Mouse (Mus musculus) kidney, postnatal 0 days (tissue): ENCODE results near the gene Sycn. TPM values are rescaled to one million over a fixed set of nuclear protein-coding genes. Genes with fewer than 3 reads are reported as not detected.

Experiments
- ATAC-seq: fragments of 200-750 bp; cut with Nextera tagmentation; replicated peaks from 2 replicates; pipeline ENCODE4 v1.8.0; 2017; ENCODE audit warnings: low read depth, moderate number of reproducible peaks, moderate TSS enrichment, moderate library complexity; ENCODE audit not compliant: low FRiP score
- DNase-seq: peaks from one replicate; pipeline ENCODE4 v3.0.0-alpha.2; 2016; ENCODE audit warnings: low spot score
- H3K27ac ChIP-seq: fragments of 300-500 bp; sonication (generic); 2 replicates; pipeline ENCODE4 v1.5.1; 2014; ENCODE audit warnings: mild to moderate bottlenecking
- H3K27me3 ChIP-seq: fragments of 300-500 bp; sonication (generic); 2 replicates; pipeline ENCODE4 v1.6.1; 2014; ENCODE audit warnings: low read length, mixed read lengths; ENCODE audit not compliant: insufficient read depth
- H3K36me3 ChIP-seq: fragments of 300-500 bp; sonication (generic); 2 replicates; pipeline ENCODE4 v1.6.1; 2014; ENCODE audit warnings: low read length, mixed read lengths; ENCODE audit not compliant: insufficient read depth
- H3K4me1 ChIP-seq: fragments of 300-500 bp; sonication (generic); replicated peaks from 2 replicates; pipeline ENCODE4 v1.6.1; 2014; ENCODE audit warnings: antibody characterized with exemption, low read length, mixed read lengths; ENCODE audit not compliant: insufficient read depth
- H3K4me2 ChIP-seq: fragments of 300-500 bp; sonication (generic); 2 replicates; pipeline ENCODE4 v1.6.1; 2014; ENCODE audit warnings: mild to moderate bottlenecking, low read length, moderate library complexity, mixed read lengths
- H3K4me3 ChIP-seq: fragments of 300-500 bp; sonication (generic); replicated peaks from 2 replicates; pipeline ENCODE4 v1.5.1; 2014; ENCODE audit warnings: low read depth, low read length
- H3K9ac ChIP-seq: fragments of 300-500 bp; sonication (generic); 2 replicates; pipeline ENCODE4 v1.6.1; 2014; ENCODE audit warnings: low read depth, low read length
- H3K9me3 ChIP-seq: fragments of 300-500 bp; sonication (generic); replicated peaks from 2 replicates; pipeline ENCODE4 v1.6.1; 2016; ENCODE audit warnings: low read length, inconsistent platforms, mixed read lengths
- CTCF ChIP-seq: IDR thresholded peaks from 2 replicates; pipeline ENCODE4 v1.5.1; 2016; ENCODE audit warnings: antibody characterized with exemption, low read depth, mild to moderate bottlenecking, moderate library complexity
- whole genome bisulfite sequencing: fragments of 180-500 bp; shearing (Covaris S2); extraction: QIAGEN DNeasy Blood & Tissue Kit; methylation state at CpG from one replicate; pipeline ENCODE4 v1.1.7; 2014; 5-methylcytosine and 5-hydroxymethylcytosine counted together
- polyA plus RNA-seq: library from polyadenylated mRNA; unstranded; fragments of >200 nt; fragmentation: Nextera tagmentation; extraction: Ambion mirVana; gene quantifications from 2 replicates; pipeline ENCODE4 v1.2.1, GENCODE M21; 2015

Sycn gene
- polyA plus RNA-seq, 1 experiment from 2014 or later: 0.45 TPM

DNA sequence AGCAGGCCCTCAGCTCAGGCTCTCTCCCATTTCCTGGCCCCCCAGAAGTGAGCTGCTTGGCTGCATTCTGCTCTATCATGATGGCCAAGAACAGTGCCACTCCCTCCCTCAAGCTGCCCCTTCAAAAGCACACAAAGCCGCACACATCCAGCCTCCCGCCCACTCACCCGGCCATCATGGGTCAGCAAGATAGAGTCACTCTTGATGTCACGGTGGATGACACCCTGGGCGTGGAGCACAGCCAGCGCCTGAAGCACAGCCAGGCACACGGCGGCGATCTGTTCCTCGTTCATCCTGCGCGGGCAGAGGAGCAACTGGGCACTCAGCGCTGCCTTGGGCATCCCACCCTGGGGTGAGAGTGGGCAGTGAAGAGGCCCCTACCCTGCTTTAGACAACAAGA is 21.7 kb downstream of the Sycn start:
- no peak overlapping the region for H3K9ac ChIP-seq

DNA sequence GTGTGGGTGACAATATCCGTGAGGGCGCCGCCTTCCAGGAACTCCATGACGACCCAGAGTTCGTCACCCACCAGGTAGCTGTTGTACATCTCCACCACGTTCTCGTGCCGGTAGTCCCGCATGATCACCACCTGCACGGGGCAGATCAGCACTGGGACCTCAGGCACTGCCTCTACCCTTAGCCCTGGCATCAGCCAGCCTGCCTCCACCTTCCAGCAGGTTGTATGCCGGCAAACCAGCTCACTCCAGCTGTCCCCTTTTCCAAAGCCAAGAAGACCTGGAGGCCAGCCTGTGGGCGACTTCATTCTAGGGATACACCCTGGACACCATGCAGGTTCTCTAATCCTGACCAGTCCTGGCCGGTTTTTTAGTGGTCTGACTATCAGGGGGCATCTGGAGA is 22.3 kb downstream of the Sycn start:
- H3K36me3 ChIP-seq: peaks cover 68% of the 10 kb centered on the region
- no peaks in the 10 kb centered on the region for H3K27me3 ChIP-seq
- no peak overlapping the region for H3K4me3 ChIP-seq
- no peak overlapping the region for H3K27ac ChIP-seq
- H3K4me1 ChIP-seq: peaks cover 3% of the 10 kb centered on the region; the same call in 1 of the 2 replicates
- no peak for DNase-seq
- no peak overlapping the region for H3K4me2 ChIP-seq
- ATAC-seq: no peak
- no peak for TF ChIP-seq CTCF
- no peak overlapping the region for H3K9ac ChIP-seq
- WGBS: 94% methylated on average over 13 of the region's 13 CpGs
- no peaks in the 10 kb centered on the region for H3K9me3 ChIP-seq

More for the DNA sequence above, 21.7 kb downstream of the Sycn start:
- ATAC-seq (no peak), DNase-seq (no peak)
- 76% methylated on average over 13 of the region's 13 CpGs for WGBS
- no peaks in the 10 kb centered on the region for H3K9me3 ChIP-seq
- peaks cover 65% of the 10 kb centered on the region for H3K36me3 ChIP-seq
- TF ChIP-seq CTCF: no peak
- H3K27me3 ChIP-seq: no peaks in the 10 kb centered on the region
- H3K27ac ChIP-seq: no peak overlapping the region
- H3K4me2 ChIP-seq: no peak overlapping the region
- no peak overlapping the region for H3K4me3 ChIP-seq
- peaks cover 3% of the 10 kb centered on the region; the same call in 1 of the 2 replicates for H3K4me1 ChIP-seq

DNA sequence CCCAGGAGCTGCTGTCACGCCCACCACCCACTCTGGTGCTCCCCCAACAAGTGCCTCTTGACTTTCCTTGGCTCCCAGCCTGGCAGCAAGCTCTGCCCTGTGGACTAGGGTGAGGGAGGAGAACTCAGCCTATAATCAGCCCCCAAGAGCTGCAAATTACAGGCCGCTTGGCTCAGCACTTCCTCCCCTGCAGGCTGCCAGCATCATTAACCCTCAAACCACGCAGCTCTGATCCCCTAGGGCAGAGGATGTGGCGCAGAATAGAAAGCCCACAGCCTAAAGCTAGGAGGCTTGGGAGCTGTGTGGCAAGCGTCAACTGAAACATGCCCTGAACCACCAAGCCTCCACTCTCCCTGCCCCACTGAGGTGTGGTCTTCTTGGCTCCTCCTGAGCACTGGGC is 24.7 kb downstream of the Sycn start:
- DNase-seq (no peak), ATAC-seq (no peak)
- H3K4me2 ChIP-seq: no peak overlapping the region
- WGBS: 75% methylated on average over 5 of the region's 5 CpGs
- no peaks in the 10 kb centered on the region for H3K27me3 ChIP-seq
- H3K36me3 ChIP-seq: peaks cover 60% of the 10 kb centered on the region
- no peak for TF ChIP-seq CTCF
- H3K4me1 ChIP-seq: peaks cover 2% of the 10 kb centered on the region
- no peak overlapping the region for H3K4me3 ChIP-seq
- no peak overlapping the region for H3K9ac ChIP-seq
- no peaks in the 10 kb centered on the region for H3K9me3 ChIP-seq
- H3K27ac ChIP-seq: no peak overlapping the region

DNA sequence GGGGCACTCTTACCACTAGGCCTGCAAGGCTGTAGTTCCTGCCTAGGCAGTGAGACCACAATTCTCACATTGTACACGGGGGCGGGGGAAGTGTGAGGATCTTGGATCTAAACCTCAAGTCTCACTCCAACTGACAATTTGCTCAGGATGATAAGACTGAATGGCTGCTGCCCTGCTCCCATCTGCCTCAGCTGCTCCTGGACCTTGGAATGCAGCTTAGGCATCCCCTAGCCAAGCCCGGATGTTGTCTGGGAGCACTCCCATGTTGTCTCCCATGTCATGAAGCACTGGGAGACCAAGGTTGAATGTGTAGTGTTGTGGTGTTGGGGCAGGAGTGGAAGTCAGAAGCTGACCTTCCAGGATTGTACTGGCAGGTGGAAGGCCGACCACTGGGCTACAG is 26.9 kb downstream of the Sycn start:
- TF ChIP-seq CTCF: no peak
- Histone ChIP-seq H3K4me3 (no peak overlapping the region), H3K9me3 (no peaks in the 10 kb centered on the region), H3K27me3 (no peaks in the 10 kb centered on the region), H3K4me2 (no peak overlapping the region), H3K27ac (no peak overlapping the region), H3K4me1 (peaks cover 23% of the 10 kb centered on the region), H3K36me3 (peaks cover 45% of the 10 kb centered on the region), H3K9ac (no peak overlapping the region)
- ATAC-seq: no peak
- DNase-seq: no peak
- WGBS: 95% methylated on average over 4 of the region's 4 CpGs

DNA sequence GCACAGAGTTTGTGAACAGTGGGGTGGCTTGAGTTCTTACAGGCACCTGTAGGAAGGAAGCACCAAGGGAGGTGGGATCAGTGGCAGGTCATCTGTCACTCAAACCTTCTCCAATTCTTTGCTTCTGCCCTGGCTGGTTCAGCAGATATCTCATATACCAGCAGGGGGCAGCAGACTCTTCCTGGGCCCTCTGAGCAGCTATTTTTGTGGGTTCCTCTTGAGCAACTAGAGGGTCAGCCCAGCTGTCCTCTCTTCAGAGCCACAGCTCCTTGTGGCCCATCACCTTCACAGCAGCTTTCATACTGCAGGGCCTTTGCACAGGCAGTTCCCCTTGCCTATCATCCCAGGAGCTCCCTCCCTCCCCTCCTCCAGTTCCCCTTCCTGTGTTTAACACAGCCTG is 27.6 kb downstream of the Sycn start:
- Histone ChIP-seq H3K9me3 (no peaks in the 10 kb centered on the region), H3K4me1 (peaks cover 30% of the 10 kb centered on the region), H3K36me3 (peaks cover 43% of the 10 kb centered on the region), H3K27ac (peak overlapping the region; percentile 47; the same call in 1 of the 2 replicates), H3K4me3 (no peak overlapping the region), H3K27me3 (no peaks in the 10 kb centered on the region), H3K9ac (no peak overlapping the region), H3K4me2 (no peak overlapping the region)
- no peak for ATAC-seq
- TF ChIP-seq CTCF: peak; percentile 89
- DNase-seq: peak; percentile 79

DNA sequence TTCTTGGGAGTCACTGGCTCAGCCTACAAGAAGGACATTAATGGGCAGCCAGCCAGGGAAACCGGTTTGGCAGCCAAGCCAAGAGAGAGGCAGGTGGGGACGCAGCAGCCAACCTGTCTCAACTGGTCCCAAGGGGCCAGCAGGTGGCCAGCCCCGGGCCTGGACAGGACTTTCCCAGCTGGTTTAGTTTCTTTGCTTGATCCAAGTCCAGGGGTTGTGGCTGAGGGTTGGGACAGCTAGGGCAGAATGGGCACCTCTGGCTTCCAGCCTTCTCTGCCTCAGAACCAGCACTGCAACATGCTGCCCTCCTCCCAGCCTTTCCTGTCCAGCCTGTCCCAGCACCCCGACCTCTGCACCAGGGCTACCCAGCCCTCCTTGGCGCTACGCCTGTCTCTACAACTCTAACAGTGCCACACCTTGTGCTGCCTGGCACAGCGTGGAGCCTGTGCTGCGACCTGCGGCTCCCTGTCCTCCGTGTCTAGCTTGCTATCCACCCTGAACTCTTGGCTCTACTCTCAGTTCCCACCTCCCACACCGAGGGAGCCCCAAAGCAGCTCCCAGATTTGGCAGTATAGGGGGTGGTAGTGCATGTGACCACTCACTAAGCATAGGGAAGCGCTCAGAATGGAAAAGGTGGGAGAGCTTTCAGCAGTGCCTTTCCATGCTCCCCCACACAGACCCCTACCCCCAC is 29.8 kb downstream of the Sycn start:
- 45% methylated on average over 12 of the region's 12 CpGs for WGBS
- DNase-seq (peak; percentile 46), ATAC-seq (peak; percentile 83)
- H3K27ac ChIP-seq: peak overlapping the region; percentile 91
- no peaks in the 10 kb centered on the region for H3K27me3 ChIP-seq
- H3K4me2 ChIP-seq: 0 out of 2 replicates have a peak overlapping the region, but pooled peaks have one; percentile 3
- no peaks in the 10 kb centered on the region for H3K9me3 ChIP-seq
- H3K4me3 ChIP-seq: no peak overlapping the region
- H3K36me3 ChIP-seq: peaks cover 27% of the 10 kb centered on the region
- peak overlapping the region; percentile 28 for H3K9ac ChIP-seq
- H3K4me1 ChIP-seq: peaks cover 37% of the 10 kb centered on the region
- peak; percentile 45 for TF ChIP-seq CTCF
